Mouse (Mus musculus) naive thymus-derived CD4-positive, alpha-beta T cell, adult 2 months (primary cell): ENCODE data around the gene Dynlrb1.

ENCODE experiments used
- DNase-seq: peaks from one replicate; pipeline ENCODE4 v3.0.0-alpha.2; 2011; ENCODE audit warnings: low read depth

Gene Dynlrb1

GRCm38 (mm10) chr2:155283793-155284192 is 47.5 kb downstream of the Dynlrb1 start:
- no peak for DNase-seq

- no peak for DNase-seq
Observed at GRCm38 (mm10) chr2:155284647-155285046, 48.3 kb downstream of the Dynlrb1 start.

- no peak for DNase-seq
Observed at GRCm38 (mm10) chr2:155285744-155286143, 49.4 kb downstream of the Dynlrb1 start.

GRCm38 (mm10) chr2:155287456-155288250 is 51.3 kb downstream of the Dynlrb1 start:
- no peak for DNase-seq

- no peak for DNase-seq
Observed at GRCm38 (mm10) chr2:155290066-155290465, 53.7 kb downstream of the Dynlrb1 start.

GRCm38 (mm10) chr2:155293382-155293781 is 57.0 kb downstream of the Dynlrb1 start:
- DNase-seq: no peak

- DNase-seq: no peak
Observed at GRCm38 (mm10) chr2:155293946-155294345, 57.6 kb downstream of the Dynlrb1 start.

- DNase-seq: no peak
Observed at GRCm38 (mm10) chr2:155295453-155295852, 59.1 kb downstream of the Dynlrb1 start.

- no peak for DNase-seq
Observed at GRCm38 (mm10) chr2:155299563-155299962, 63.2 kb downstream of the Dynlrb1 start.
